Mouse (Mus musculus) kidney, adult 18-20 months (tissue): ENCODE data around the gene Ccdc88a.

Experiments
- DNase-seq: peaks from one replicate; pipeline ENCODE4 v3.0.0; 2021

Gene Ccdc88a

GRCm38 (mm10) chr11:29373396-29374273, at the start of gene Ccdc88a:
TSS of gene Ccdc88a (plus strand) at chr11:29373658.
- peak; percentile 96 for DNase-seq

- DNase-seq: no peak
These were observed 38.0 kb upstream of the Ccdc88a start for GRCm38 (mm10) chr11:29335505-29335904.

GRCm38 (mm10) chr11:29341259-29341658, 32.2 kb upstream of the Ccdc88a start:
- no peak for DNase-seq

- no peak for DNase-seq
These were observed 28.4 kb upstream of the Ccdc88a start for GRCm38 (mm10) chr11:29344891-29345657.

- no peak for DNase-seq
These were observed 27.7 kb upstream of the Ccdc88a start for GRCm38 (mm10) chr11:29345673-29346286.

- no peak for DNase-seq
These were observed 22.6 kb upstream of the Ccdc88a start for GRCm38 (mm10) chr11:29350891-29351290.

GRCm38 (mm10) chr11:29352214-29352613, 21.2 kb upstream of the Ccdc88a start:
- DNase-seq: no peak

- no peak for DNase-seq
These were observed 5.3 kb upstream of the Ccdc88a start for GRCm38 (mm10) chr11:29368161-29368560.

- DNase-seq: no peak
These were observed 435 bp upstream of the Ccdc88a start for GRCm38 (mm10) chr11:29373050-29373395.

- no peak for DNase-seq
These were observed 807 bp downstream of the Ccdc88a start for GRCm38 (mm10) chr11:29374274-29374656.

- no peak for DNase-seq
These were observed 3.2 kb downstream of the Ccdc88a start for GRCm38 (mm10) chr11:29376635-29377034.

GRCm38 (mm10) chr11:29378751-29379150, 5.3 kb downstream of the Ccdc88a start:
- no peak for DNase-seq

GRCm38 (mm10) chr11:29383493-29383892, 10.0 kb downstream of the Ccdc88a start:
- no peak for DNase-seq

- DNase-seq: no peak
These were observed 10.5 kb downstream of the Ccdc88a start for GRCm38 (mm10) chr11:29384001-29384400.

GRCm38 (mm10) chr11:29384617-29385016, 11.2 kb downstream of the Ccdc88a start:
- DNase-seq: no peak

- DNase-seq: no peak
These were observed 16.5 kb downstream of the Ccdc88a start for GRCm38 (mm10) chr11:29389913-29390312.

GRCm38 (mm10) chr11:29395135-29395746, 21.8 kb downstream of the Ccdc88a start:
- no peak for DNase-seq

GRCm38 (mm10) chr11:29400374-29400773, 26.9 kb downstream of the Ccdc88a start:
- DNase-seq: no peak

- DNase-seq: no peak
These were observed 32.8 kb downstream of the Ccdc88a start for GRCm38 (mm10) chr11:29406292-29406691.

- no peak for DNase-seq
These were observed 50.0 kb downstream of the Ccdc88a start for GRCm38 (mm10) chr11:29423496-29423895.

GRCm38 (mm10) chr11:29428774-29429173, 55.3 kb downstream of the Ccdc88a start:
- no peak for DNase-seq

GRCm38 (mm10) chr11:29431011-29431410, 57.6 kb downstream of the Ccdc88a start:
- DNase-seq: no peak

- DNase-seq: no peak
These were observed 75.3 kb downstream of the Ccdc88a start for GRCm38 (mm10) chr11:29448741-29449140.
